Mouse (Mus musculus) yolk sac, embryonic 10.5 days (tissue): ENCODE measurements around the gene Tom1l2.

ENCODE experiments used
- DNase-seq: peaks from one replicate; pipeline ENCODE4 v3.0.0-alpha.2; 2017; ENCODE audit warnings: low spot score

Gene Tom1l2

DNA sequence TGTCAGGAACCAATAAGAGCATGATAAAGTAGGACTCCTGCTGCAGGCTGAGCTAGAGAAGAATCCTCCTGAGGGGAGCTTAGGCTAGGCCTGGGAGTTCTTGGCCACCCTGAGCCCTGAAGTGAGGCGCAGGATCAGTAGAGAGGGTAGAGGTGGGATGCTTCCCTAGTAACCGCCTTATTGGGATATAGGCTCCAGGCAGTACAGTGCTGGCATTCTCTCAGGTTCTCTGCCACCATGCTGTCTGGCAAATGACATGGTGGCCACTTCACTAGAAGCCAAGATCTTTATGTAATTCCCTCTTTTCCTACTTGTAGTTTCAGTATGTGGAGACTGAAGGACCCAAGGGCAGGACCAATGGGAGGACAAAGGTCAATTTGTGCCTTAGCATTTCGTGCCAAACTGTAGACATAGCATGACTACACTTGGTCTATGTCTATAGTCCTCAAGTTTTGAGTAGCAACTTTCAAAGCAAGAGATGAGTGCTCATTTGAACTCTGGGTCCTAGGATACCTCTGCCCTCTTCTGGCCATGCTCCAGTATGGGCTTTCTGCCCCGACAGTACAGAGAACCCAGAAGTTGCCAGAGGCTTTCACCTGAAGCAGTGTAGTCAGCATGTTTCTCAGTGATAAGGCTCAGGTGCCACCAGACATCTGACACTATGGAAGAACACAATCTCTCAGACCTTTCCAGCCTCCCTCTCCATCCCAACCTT, 87.3 kb downstream of the Tom1l2 start:
- DNase-seq: no peak

DNA sequence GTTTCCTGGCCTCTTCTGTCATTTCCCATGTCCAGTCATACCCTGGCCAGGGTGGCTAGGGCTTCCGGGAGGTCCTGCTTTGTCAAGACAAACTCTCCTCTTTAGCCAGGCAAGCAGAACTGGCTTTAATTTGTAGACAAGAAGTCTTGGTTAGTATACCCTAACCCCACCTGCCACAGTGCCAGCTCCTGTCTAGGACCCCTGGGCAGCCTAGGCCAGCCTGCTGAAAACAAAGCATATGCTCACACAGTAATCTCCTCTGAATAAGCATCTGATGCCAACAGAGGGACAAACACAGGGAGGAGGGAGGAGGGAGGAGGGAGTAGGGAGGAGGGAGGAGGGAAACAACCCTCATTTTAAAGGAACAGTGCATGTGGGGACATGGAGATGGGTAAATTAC, 88.1 kb downstream of the Tom1l2 start:
- DNase-seq: no peak

DNA sequence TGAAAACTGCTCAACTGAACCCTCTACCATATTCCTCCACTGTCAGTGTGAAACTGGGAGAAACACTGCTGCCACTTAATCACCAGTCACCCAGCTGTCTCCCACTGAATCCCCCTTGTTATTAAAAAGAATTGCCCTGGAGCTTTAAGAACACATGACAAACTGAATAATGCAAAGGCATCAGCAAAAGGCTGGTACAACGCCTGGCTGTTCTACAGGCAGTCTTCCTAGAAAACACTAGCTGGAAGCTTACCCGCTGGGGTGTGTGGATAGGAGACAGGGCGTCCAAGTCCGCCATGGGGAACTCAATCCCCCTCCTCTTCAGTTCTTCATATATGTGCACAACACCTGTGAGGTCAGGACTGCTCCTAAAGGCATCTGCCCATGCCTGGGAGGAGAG, 90.3 kb downstream of the Tom1l2 start:
- DNase-seq: no peak

- DNase-seq: no peak
These were observed 92.0 kb downstream of the Tom1l2 start for GRCm38 (mm10) chr11:60260743-60261142.

DNA sequence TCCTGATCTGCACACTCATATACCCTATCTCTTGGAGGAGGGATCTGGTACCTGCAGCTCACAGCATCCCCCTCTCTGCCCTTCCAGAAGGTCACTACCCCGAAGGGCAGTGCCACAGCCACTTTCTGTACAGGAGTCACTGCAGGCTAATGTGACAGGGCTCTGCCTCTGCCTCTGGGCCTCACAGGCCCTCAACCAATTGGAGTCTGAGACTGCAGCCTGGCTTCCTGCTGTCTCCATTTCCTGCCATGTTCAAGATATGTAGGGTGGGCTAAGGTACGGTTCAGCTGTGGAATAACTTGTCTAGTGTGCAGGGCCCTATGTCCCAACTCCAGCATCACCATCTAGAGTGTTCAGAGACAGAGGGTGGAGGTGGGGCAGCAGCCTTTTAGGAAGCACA, 95.0 kb downstream of the Tom1l2 start:
- no peak for DNase-seq

GRCm38 (mm10) chr11:60256713-60257112, 96.0 kb downstream of the Tom1l2 start:
- DNase-seq: no peak

DNA sequence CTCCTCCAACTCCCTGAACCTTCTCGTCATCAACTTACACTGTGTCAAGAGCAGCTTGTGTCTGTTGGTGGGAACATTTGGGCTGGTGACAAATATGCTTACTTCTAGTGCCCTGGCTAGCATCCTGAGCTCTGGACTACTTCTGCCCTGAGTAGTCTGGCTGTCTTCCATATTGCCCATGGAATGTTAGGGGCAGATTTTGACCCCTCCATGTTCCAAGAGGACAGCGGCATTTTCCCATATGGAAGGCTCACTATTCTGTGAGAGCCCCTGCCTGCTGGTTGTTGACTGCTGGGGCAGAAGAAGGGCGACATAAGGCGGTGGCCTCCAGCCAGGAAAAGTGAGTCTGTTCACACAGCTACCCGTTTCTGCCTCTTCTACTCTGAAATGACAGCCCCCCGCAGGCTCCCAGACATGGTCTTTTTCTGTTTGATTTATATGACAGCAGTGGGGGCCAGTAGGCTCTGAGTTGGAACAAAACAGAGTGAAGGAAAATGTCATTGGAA, 96.5 kb downstream of the Tom1l2 start:
- DNase-seq: no peak

GRCm38 (mm10) chr11:60255639-60256038, 97.1 kb downstream of the Tom1l2 start:
- no peak for DNase-seq

- no peak for DNase-seq
These were observed 97.5 kb downstream of the Tom1l2 start for GRCm38 (mm10) chr11:60255181-60255580.

GRCm38 (mm10) chr11:60254308-60254707, 98.4 kb downstream of the Tom1l2 start:
- no peak for DNase-seq

- DNase-seq: no peak
These were observed 99.2 kb downstream of the Tom1l2 start for GRCm38 (mm10) chr11:60253546-60253945.

DNA sequence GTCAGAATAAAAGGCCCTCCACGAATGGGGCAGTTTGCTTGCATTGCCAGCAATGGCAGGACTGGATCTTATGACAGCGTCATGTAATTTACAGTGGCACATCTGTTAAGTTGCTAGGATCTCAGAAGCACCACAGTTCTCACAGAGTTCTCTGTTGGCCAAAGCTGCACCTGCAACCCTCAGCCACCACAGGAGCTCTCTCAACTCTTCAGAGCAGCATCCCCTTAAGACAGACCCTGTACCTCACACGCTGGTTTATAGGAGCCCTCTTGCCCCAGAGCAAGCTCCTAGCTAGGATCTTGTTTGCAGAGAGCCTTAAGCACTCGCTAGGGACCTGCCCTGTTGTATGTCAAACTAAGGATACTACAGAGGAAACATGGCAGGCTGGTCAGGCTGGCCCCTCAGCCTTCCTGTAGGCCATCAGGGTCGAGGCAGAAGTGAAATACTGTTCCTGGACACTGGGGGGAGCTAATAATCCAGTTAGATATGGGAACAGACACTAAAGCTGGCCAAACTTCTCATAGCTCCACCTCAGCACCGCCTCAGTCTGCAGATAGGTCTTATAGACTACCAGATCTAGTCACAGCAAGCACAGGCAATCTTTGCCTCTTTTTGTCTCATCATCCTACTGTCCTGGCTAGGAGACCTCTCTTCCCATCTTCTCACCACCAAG, 101.6 kb downstream of the Tom1l2 start:
- peak; percentile 38 for DNase-seq

DNA sequence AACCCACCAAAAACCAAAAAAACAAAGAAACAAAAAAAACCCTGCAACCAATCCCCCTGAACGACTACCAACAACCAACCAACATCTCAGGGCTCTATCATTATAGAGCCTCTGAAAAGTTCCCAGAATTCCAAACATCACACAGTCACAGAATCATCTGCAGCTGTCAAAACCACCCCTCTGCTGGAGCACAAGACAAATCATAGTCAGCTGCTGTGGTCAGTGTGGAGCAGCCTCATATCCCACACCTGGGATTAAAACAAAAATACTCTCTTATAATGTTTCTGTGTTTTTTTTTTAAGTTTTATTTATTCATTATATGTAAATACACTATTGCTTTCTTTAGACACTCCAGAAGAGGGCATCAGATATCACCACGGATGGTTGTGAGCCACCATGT, 102.8 kb downstream of the Tom1l2 start:
- DNase-seq: no peak

- DNase-seq: no peak
These were observed 103.9 kb downstream of the Tom1l2 start for GRCm38 (mm10) chr11:60248596-60249404.

DNA sequence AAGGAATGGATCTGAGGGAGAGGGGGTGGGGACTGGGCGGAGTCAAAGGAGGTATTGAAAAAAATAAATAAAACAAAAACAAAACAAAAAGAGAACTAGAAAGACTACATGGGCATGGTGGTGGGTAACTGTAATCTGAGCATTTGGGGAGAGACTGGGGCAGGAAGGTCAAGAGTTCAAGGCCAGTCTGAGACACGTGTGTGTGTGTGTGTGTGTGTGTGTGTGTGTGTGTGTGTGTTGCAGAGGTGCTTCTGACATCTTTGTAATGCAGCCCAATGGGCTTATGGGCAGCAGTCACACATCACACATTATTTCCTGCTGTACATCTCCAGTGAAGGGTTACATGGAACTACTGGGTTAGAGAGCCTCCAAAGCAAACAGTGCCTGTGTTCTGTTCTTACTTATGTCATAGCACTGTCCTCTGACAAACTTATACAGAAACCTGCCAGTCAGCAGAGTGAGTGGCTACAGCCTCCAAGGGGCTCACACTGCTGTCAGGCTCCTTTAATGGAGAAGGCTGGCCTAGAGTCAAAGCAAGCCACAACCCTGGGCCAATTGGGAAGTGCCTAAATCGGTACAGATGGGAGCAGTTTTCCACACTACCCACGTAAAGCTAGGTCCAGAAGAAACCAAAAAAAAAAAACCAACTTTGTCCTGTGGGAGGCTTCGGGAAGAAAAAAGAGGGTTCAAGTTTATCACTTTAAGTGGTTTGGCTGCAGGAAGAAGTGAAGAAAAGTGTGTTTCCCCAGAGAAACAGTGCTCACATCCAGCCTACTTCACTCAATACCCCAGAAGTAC, 104.8 kb downstream of the Tom1l2 start:
- no peak for DNase-seq

DNA sequence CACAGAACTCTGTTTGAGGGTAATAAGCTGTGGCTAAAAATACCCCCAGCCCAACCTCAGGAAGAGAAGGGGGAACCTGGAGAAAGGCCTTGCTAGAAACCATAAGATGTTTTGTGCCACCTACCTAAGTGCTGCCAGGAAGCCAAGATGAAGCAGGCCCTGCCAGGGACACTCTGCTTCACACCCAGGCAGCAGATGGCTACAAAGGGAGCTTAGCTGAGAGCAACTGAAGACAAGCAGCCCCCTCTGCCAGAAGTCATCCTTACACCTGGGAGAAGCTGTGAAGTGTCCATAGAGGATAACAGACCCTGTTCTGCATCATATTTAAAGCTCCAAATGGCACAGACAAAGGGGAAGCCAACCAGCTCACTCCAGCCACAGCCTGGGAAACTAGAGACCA, 106.6 kb downstream of the Tom1l2 start:
- DNase-seq: no peak

- DNase-seq: no peak
These were observed 108.1 kb downstream of the Tom1l2 start for GRCm38 (mm10) chr11:60244503-60245143.

- no peak for DNase-seq
These were observed 112.2 kb downstream of the Tom1l2 start for GRCm38 (mm10) chr11:60240509-60240908.

DNA sequence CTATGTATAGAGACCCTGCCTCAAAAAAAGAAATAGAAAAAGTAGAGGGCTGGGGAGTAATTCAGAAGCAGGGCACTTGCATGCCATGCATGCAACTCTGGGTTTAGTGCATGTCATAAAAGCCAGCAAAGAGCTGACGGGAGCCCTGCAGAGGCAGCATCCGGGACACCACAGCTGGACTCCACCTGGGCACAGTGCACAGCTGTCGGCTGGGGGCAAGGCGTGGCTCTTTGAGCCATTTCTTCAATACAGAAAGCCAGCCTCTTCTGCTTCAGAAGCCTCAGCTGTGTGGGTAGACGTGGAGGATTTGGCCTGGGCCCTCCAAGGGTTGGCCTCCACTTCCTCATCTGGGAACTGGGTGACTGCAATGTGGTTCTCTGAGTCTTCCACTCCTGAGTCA, 117.4 kb downstream of the Tom1l2 start:
- no peak for DNase-seq

DNA sequence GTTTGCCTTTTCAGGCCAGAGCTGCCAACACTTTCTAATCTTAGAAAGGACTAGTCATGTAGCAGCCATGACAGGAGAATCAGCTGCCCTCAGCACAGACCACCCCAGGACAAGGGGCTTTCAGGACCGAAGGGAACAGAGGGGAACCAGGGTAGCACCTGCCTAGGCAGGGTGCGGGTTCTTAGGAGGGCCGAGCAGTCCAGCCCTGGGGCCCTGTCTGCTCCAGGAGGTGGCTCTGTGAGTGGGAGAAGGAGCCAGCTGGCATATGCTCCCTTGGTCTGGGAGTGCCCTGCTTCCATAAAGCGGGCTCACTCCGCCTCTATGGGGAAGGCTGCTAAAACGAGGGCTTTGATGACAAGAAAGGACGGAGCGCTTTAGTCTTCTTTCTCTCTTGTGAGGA, 119.5 kb downstream of the Tom1l2 start:
- no peak for DNase-seq

- no peak for DNase-seq
These were observed 120.2 kb downstream of the Tom1l2 start for GRCm38 (mm10) chr11:60232441-60233058.
